Mouse (Mus musculus): Measurements from ENCODE around the gene Rasgrp1. TPM values are rescaled to one million over a fixed set of nuclear protein-coding genes. Genes with fewer than 3 reads are reported as not detected.

Rasgrp1 gene
- polyA plus RNA-seq, 1 experiment from 2014 or later, result 0.20 TPM

DNA sequence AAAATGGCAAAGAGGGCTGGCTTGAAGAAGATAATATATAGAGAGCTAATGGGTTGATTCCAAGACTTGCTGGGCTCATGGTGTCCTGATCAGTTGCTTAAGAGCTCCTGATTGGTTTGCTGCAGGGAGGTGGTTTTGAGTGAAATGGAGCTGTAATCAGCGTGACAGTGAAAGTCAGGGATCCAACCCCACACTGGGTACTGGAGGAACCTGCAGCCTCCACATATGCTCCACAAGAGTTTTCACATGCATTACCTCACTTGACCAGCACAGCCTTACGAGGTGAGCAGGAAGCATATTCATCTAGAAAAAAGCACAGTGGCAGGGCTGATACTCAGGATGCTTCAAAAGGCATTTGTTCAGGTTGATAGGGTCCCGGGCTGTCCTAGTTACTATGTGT is 21.6 kb downstream of the Rasgrp1 start:
- no peaks in the 10 kb centered on the region for H3K36me3 ChIP-seq (ENCODE audit: control insufficient read depth, insufficient read depth, low read length)
- H3K9ac ChIP-seq (ENCODE audit: low read length), result no peak overlapping the region
- H3K4me2 ChIP-seq (ENCODE audit: low read depth, severe bottlenecking), result no peak overlapping the region
- no peaks in the 10 kb centered on the region for H3K4me1 ChIP-seq (ENCODE audit: control insufficient read depth, insufficient read depth, low read length)
- no peak overlapping the region for H3K4me3 ChIP-seq (ENCODE audit: low read depth, low read length)
- ATAC-seq (ENCODE audit: insufficient number of reproducible peaks, low FRiP score, low TSS enrichment, low read depth) (no peak), DNase-seq (ENCODE audit: low spot score) (no peak)
- WGBS, result 81% methylated on average over 3 of the region's 3 CpGs
- no peaks in the 10 kb centered on the region for H3K9me3 ChIP-seq (ENCODE audit: control insufficient read depth, low read length)
- no peak overlapping the region for H3K27ac ChIP-seq (replicated peaks; ENCODE audit: low read depth, low read length)
- no peaks in the 10 kb centered on the region for H3K27me3 ChIP-seq (ENCODE audit: control insufficient read depth, insufficient read depth, low read length)

GRCm38 (mm10) chr2:117318991-117319390 is 23.8 kb downstream of the Rasgrp1 start:
- DNase-seq (ENCODE audit: low spot score), result no peak
- H3K9ac ChIP-seq (ENCODE audit: low read length), result no peak overlapping the region
- H3K9me3 ChIP-seq (ENCODE audit: control insufficient read depth, low read length), result no peaks in the 10 kb centered on the region
- 76% methylated on average over 3 of the region's 3 CpGs for WGBS
- H3K4me3 ChIP-seq (ENCODE audit: low read depth, low read length), result no peak overlapping the region
- H3K4me1 ChIP-seq (ENCODE audit: control insufficient read depth, insufficient read depth, low read length), result no peaks in the 10 kb centered on the region
- H3K27ac ChIP-seq (replicated peaks; ENCODE audit: low read depth, low read length), result no peak overlapping the region
- H3K4me2 ChIP-seq (ENCODE audit: low read depth, severe bottlenecking), result no peak overlapping the region
- no peak for ATAC-seq (ENCODE audit: insufficient number of reproducible peaks, low FRiP score, low TSS enrichment, low read depth)
- no peaks in the 10 kb centered on the region for H3K36me3 ChIP-seq (ENCODE audit: control insufficient read depth, insufficient read depth, low read length)
- H3K27me3 ChIP-seq (ENCODE audit: control insufficient read depth, insufficient read depth, low read length), result no peaks in the 10 kb centered on the region

- Histone ChIP-seq H3K4me2 (ENCODE audit: low read depth, severe bottlenecking) (no peak overlapping the region), H3K27me3 (ENCODE audit: control insufficient read depth, insufficient read depth, low read length) (no peaks in the 10 kb centered on the region), H3K9ac (ENCODE audit: low read length) (no peak overlapping the region), H3K4me3 (ENCODE audit: low read depth, low read length) (no peak overlapping the region), H3K36me3 (ENCODE audit: control insufficient read depth, insufficient read depth, low read length) (no peaks in the 10 kb centered on the region), H3K9me3 (ENCODE audit: control insufficient read depth, low read length) (no peaks in the 10 kb centered on the region), H3K4me1 (ENCODE audit: control insufficient read depth, insufficient read depth, low read length) (no peaks in the 10 kb centered on the region), H3K27ac (replicated peaks; ENCODE audit: low read depth, low read length) (no peak overlapping the region)
- DNase-seq (ENCODE audit: low spot score), result no peak
- 89% methylated on average over 5 of the region's 5 CpGs for WGBS
- ATAC-seq (ENCODE audit: insufficient number of reproducible peaks, low FRiP score, low TSS enrichment, low read depth), result no peak
These were observed 29.1 kb downstream of the Rasgrp1 start for GRCm38 (mm10) chr2:117313586-117314235.

DNA sequence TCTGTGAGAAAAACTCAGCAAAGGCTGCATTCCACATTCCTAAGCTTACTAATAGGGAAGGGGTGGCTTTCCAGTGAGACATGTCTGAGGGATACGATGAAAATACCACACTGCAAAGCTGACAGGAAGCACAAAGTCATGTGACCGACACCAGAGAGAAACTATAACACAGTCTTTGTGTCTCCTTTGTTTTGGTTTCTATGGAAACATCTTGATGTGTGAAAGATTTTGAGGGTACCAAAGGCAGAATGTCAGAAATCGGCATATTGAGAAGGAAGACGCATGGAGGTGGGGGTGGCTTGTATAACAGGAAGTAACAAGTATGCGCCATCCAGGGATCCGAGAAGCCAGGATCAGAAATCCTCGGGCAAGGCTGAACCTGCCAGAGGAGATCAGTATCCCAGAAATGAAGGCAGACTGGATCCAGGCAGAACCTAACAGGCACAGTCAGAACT is 30.3 kb downstream of the Rasgrp1 start:
- Histone ChIP-seq H3K4me2 (ENCODE audit: low read depth, severe bottlenecking) (no peak overlapping the region), H3K9me3 (ENCODE audit: control insufficient read depth, low read length) (no peaks in the 10 kb centered on the region), H3K27ac (replicated peaks; ENCODE audit: low read depth, low read length) (no peak overlapping the region), H3K9ac (ENCODE audit: low read length) (no peak overlapping the region), H3K36me3 (ENCODE audit: control insufficient read depth, insufficient read depth, low read length) (no peaks in the 10 kb centered on the region), H3K27me3 (ENCODE audit: control insufficient read depth, insufficient read depth, low read length) (no peaks in the 10 kb centered on the region), H3K4me3 (ENCODE audit: low read depth, low read length) (no peak overlapping the region), H3K4me1 (ENCODE audit: control insufficient read depth, insufficient read depth, low read length) (no peaks in the 10 kb centered on the region)
- DNase-seq (ENCODE audit: low spot score) (no peak), ATAC-seq (ENCODE audit: insufficient number of reproducible peaks, low FRiP score, low TSS enrichment, low read depth) (no peak)
- 83% methylated on average over 7 of the region's 7 CpGs for WGBS

DNA sequence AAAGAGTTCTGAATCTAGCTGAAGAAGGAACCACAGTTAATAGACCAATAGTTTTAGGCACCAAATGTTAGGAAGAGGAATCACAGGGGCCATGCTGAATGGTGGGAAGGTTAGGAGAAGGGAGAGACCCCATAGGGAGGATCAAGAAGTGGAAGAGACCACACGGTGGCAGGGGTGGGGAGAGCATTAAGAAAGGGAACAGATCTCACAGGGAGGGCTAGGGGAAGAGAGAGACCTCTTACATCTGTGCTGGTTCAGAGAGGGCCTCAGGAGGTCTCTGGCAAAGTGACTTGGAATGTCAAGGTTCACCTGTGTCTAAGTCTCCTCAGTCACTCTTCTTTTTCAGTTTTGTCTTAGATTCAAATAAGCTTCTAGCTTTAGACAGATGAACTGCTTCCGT is 30.8 kb downstream of the Rasgrp1 start:
- Histone ChIP-seq H3K9me3 (ENCODE audit: control insufficient read depth, low read length) (no peaks in the 10 kb centered on the region), H3K4me1 (ENCODE audit: control insufficient read depth, insufficient read depth, low read length) (no peaks in the 10 kb centered on the region), H3K27ac (replicated peaks; ENCODE audit: low read depth, low read length) (no peak overlapping the region), H3K27me3 (ENCODE audit: control insufficient read depth, insufficient read depth, low read length) (no peaks in the 10 kb centered on the region), H3K4me2 (ENCODE audit: low read depth, severe bottlenecking) (no peak overlapping the region), H3K36me3 (ENCODE audit: control insufficient read depth, insufficient read depth, low read length) (no peaks in the 10 kb centered on the region), H3K4me3 (ENCODE audit: low read depth, low read length) (no peak overlapping the region), H3K9ac (ENCODE audit: low read length) (no peak overlapping the region)
- DNase-seq (ENCODE audit: low spot score), result no peak
- ATAC-seq (ENCODE audit: insufficient number of reproducible peaks, low FRiP score, low TSS enrichment, low read depth), result no peak
- 63% methylated on average over 2 of the region's 2 CpGs for WGBS

DNA sequence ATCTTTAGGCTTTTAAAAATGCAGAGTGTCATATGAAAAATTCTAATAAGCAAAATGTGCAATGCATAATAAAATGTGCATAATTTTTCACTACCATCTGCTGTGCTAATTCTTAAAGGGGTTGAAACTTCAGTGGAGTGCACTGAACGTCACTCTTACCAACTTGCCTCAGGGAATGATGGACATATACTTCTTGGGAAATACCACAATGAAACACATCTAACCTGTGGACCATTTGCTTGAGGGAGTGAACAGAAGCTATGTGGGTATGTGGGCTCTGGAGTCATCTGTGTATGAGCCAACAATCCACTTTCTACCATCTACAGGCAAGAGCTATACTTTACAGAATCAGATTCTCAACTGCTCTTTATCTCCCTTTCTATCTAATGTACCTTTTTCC is 31.5 kb downstream of the Rasgrp1 start:
- Histone ChIP-seq H3K9me3 (ENCODE audit: control insufficient read depth, low read length) (no peaks in the 10 kb centered on the region), H3K4me1 (ENCODE audit: control insufficient read depth, insufficient read depth, low read length) (no peaks in the 10 kb centered on the region), H3K4me3 (ENCODE audit: low read depth, low read length) (no peak overlapping the region), H3K27me3 (ENCODE audit: control insufficient read depth, insufficient read depth, low read length) (no peaks in the 10 kb centered on the region), H3K9ac (ENCODE audit: low read length) (no peak overlapping the region), H3K27ac (replicated peaks; ENCODE audit: low read depth, low read length) (no peak overlapping the region), H3K36me3 (ENCODE audit: control insufficient read depth, insufficient read depth, low read length) (no peaks in the 10 kb centered on the region), H3K4me2 (ENCODE audit: low read depth, severe bottlenecking) (no peak overlapping the region)
- DNase-seq (ENCODE audit: low spot score) (no peak), ATAC-seq (ENCODE audit: insufficient number of reproducible peaks, low FRiP score, low TSS enrichment, low read depth) (no peak)
- 88% methylated on average over 1 of the region's 1 CpGs for WGBS

GRCm38 (mm10) chr2:117309046-117309445 is 33.8 kb downstream of the Rasgrp1 start:
- H3K27me3 ChIP-seq (ENCODE audit: control insufficient read depth, insufficient read depth, low read length), result no peaks in the 10 kb centered on the region
- no peak overlapping the region for H3K27ac ChIP-seq (replicated peaks; ENCODE audit: low read depth, low read length)
- 91% methylated on average over 2 of the region's 2 CpGs for WGBS
- no peaks in the 10 kb centered on the region for H3K4me1 ChIP-seq (ENCODE audit: control insufficient read depth, insufficient read depth, low read length)
- no peak overlapping the region for H3K9ac ChIP-seq (ENCODE audit: low read length)
- no peak for ATAC-seq (ENCODE audit: insufficient number of reproducible peaks, low FRiP score, low TSS enrichment, low read depth)
- H3K4me2 ChIP-seq (ENCODE audit: low read depth, severe bottlenecking), result no peak overlapping the region
- no peak overlapping the region for H3K4me3 ChIP-seq (ENCODE audit: low read depth, low read length)
- no peaks in the 10 kb centered on the region for H3K9me3 ChIP-seq (ENCODE audit: control insufficient read depth, low read length)
- no peak for DNase-seq (ENCODE audit: low spot score)
- H3K36me3 ChIP-seq (ENCODE audit: control insufficient read depth, insufficient read depth, low read length), result no peaks in the 10 kb centered on the region

DNA sequence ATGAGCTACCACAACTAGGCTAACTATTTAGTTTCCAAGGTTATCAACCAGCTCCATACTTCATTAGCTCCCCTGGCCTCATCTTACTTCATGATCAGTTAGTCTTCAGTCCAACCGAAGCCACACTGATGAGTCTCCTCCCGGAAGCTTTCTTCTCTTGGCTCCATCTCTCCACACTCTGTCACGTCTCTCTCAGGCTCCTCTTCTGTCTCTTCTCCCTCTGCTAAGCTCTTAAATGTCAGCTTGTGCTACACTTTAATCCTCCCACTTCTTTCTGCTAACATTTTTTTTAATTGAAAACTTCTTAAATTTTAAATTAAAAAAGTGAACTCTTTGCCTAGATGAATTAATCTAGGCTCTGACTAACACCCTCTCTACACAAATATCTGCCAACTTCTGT is 34.8 kb downstream of the Rasgrp1 start:
- no peak overlapping the region for H3K9ac ChIP-seq (ENCODE audit: low read length)
- no peaks in the 10 kb centered on the region for H3K9me3 ChIP-seq (ENCODE audit: control insufficient read depth, low read length)
- no peak overlapping the region for H3K4me2 ChIP-seq (ENCODE audit: low read depth, severe bottlenecking)
- WGBS, result 89% methylated on average over 3 of the region's 3 CpGs
- no peak overlapping the region for H3K4me3 ChIP-seq (ENCODE audit: low read depth, low read length)
- H3K27me3 ChIP-seq (ENCODE audit: control insufficient read depth, insufficient read depth, low read length), result no peaks in the 10 kb centered on the region
- ATAC-seq (ENCODE audit: insufficient number of reproducible peaks, low FRiP score, low TSS enrichment, low read depth), result no peak
- no peaks in the 10 kb centered on the region for H3K4me1 ChIP-seq (ENCODE audit: control insufficient read depth, insufficient read depth, low read length)
- H3K27ac ChIP-seq (replicated peaks; ENCODE audit: low read depth, low read length), result no peak overlapping the region
- DNase-seq (ENCODE audit: low spot score), result no peak
- no peaks in the 10 kb centered on the region for H3K36me3 ChIP-seq (ENCODE audit: control insufficient read depth, insufficient read depth, low read length)

GRCm38 (mm10) chr2:117304941-117305340 is 37.9 kb downstream of the Rasgrp1 start:
- Histone ChIP-seq H3K4me3 (ENCODE audit: low read depth, low read length) (no peak overlapping the region), H3K9ac (ENCODE audit: low read length) (no peak overlapping the region), H3K27ac (replicated peaks; ENCODE audit: low read depth, low read length) (no peak overlapping the region), H3K27me3 (ENCODE audit: control insufficient read depth, insufficient read depth, low read length) (no peaks in the 10 kb centered on the region), H3K4me1 (ENCODE audit: control insufficient read depth, insufficient read depth, low read length) (no peaks in the 10 kb centered on the region), H3K4me2 (ENCODE audit: low read depth, severe bottlenecking) (no peak overlapping the region), H3K9me3 (ENCODE audit: control insufficient read depth, low read length) (no peaks in the 10 kb centered on the region), H3K36me3 (ENCODE audit: control insufficient read depth, insufficient read depth, low read length) (no peaks in the 10 kb centered on the region)
- 89% methylated on average over 5 of the region's 5 CpGs for WGBS
- ATAC-seq (ENCODE audit: insufficient number of reproducible peaks, low FRiP score, low TSS enrichment, low read depth), result no peak
- DNase-seq (ENCODE audit: low spot score), result no peak

Data from limb, embryonic 11.5 days (tissue).